Mouse (Mus musculus) kidney, adult 8-10 months (tissue): ENCODE measurements around the gene Pcgf5.
A peak's percentile ranks its signal among the peaks of the same experiment; 100 is the strongest.
"Not testable (repeated sequence)": the region's sequence is repeated elsewhere in the genome, so short reads cannot be mapped to it uniquely, and the experiment has no call there.

Experiments used
- DNase-seq, 2 experiments: peaks; one replicate each; pipeline ENCODE4 v3.0.0; 2022

Pcgf5 gene

DNA sequence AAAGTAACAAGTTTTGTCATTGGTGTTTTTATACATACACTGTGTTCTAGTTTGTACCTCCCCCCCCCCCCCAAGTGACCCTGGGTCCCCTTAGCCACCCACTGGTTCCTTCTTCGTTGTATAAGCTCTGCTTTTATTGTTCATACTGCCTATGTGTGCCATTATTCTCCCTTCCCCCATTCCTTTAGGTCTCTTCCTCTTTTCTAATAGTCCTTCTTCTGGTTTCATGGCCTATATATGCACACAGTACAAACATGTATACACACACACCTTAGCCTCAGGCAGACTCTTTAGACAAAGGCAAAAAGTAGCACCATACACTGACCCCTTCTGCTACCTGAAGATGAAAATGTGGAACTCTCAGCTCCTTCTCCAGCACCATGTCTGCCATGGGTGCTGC lies 42.6 kb downstream of the Pcgf5 start:
- no peak for DNase-seq

DNA sequence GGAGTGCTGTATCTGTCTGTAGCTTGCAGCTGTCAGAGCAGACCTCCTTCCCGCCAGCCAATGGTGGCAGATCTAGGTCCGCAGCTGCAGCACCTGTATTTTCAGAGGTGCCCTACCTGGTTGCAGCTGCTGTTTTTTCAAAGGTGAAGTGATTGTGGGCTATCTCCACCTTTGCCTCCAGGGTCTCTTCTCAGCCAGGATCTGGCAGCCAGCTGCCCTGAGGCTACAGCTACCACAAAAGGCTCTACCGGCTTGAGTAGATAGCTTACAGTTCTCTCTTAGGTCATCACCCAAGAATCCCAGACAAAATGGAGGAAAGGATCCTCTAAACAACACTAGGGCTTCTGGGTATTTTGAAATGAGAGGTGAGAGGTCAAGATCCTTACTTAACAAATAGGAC lies 50.4 kb downstream of the Pcgf5 start:
- DNase-seq: no peak

DNA sequence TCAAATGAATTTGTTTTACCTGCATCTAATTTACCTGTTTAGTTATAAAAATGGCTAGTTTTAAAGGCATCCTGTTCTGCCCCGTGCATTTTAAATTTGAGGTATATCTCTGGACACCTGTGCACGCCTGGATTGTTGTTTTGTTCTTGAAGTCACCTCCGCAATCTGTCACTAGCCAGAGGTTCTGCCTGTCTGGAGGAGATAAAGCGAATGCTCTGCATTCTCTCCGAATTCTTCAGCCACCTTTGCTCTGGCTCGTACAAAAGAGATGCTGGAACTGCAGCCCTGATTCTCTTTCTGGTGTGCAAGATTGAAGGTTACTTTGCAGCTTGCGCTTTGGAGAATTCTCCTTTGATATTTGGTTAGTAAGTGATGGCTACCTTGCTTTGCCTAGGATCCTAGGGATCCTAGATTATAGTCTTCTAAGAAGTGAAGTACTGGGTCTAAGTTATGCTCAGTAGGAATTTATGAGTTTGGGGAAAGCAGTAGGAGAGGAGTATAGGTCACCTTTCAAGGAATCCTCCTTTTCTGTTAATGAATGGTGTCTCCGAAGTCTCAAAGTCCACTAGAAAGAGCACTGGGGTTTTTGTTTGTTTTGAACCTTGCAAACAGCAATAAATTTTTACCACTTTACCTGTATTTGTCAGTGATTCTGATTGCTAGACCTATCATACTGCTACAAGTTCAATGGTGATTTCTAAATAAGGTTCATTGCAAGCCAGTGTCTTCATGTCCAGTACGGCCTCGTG lies 60.4 kb downstream of the Pcgf5 start:
- DNase-seq: peak; percentile 6 to 26

DNA sequence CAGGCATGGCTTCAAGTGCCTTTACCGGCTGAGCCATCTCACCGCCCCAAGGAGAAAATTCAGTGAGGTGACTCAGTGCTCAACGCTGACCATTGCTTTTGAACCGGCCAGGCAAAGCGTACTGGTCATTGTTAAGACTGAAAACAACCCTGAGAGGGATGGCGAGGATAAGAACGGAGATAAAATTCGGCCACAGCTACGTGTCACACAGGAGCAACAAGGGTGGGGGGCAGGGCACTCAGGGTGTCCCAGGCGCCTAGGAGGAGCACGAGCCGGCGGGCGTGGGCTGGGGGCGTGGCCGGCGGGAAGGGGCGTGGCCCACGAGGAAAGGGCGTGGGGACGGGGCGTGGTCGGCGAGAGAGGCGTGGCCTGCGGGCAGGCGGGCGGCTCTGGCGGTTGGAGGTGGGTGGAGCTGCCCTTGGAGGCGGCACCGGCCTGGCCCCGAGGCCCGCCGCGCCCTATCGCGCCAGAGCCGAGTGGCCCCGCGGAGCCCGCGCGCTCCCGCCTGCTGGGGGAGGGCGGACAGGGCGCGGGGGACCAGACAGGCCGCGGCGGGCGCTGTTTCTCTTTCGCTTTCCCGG lies 61.3 kb downstream of the Pcgf5 start:
- DNase-seq: peak; percentile 95 to 96

DNA sequence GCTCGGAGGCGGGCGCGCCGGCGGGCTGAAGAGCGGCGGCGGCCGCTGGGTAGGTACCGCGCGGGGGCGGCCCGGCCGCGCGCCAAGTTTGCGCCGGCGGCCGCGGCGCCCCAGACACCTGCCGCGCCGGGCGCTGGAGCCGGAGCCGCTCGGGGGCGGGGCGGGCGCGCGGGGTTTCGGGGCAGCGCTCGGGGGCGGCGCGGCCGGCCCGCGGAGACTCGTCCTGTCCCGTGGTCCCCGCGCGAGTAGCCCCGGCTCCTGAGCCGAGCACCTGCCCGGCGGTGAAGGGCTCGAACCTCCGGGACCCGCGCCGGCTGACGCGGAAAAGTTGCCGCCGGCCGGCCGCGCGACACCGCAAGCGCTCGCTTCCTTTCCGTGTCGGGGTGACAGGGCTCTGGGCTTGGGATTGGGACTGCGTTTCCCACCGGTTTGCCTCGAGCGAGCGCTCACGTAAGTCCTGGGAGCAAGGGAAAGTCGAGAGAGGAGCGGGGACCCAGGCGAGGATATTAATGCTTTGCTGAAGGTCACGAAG lies 61.8 kb downstream of the Pcgf5 start:
- DNase-seq: peak in 1 of 2 experiments; percentile 31

DNA sequence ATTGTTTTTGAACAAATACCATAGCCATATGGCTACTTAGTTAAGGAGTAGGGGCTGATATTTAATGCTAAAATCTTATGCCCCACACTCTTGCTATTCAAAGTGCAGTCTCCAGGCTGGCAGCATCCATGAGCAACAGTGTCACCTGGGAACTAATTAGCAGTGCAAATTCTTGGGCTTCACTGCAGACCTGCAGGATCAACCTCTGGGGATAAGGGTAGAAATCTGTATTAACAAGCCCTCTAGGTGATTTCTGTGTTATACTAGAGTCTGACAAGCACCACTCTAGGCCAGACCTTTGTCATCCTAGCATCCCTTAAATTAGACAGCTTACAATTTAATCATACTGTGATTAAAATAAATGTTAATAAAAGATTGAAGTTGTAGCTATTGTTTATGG lies 71.8 kb downstream of the Pcgf5 start:
- no peak for DNase-seq

DNA sequence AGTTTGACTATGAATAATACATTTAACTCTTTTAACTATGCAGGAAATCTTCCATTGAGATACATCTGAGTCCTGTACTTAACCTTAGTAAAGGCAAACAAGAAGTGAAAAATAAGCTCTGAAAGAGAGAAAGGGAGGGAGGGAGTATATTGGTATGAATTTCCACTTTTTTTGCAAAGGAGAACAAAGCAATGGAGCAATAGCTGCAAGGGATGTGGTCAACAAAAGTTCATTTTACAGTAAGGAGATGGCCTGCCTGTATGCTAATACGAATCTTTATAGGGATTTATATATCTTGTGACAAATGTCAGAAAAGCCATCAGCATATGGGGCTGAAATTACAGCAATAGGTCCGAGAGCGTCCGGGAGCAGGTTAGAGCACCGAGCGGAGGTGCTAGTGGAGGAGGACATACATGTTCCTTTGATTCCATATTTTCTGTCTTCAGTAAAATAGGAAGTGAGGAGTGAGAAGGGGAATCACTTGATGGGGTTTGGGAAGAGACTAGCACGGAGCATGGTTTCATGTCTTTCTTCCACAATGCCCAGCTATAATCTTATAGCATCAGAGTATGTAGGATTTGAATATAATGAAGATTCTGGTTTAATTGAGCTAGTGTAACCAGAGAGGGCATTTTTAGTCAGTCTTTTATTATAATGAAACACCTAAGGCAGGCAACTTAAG lies 79.2 kb downstream of the Pcgf5 start:
- no peak for DNase-seq

DNA sequence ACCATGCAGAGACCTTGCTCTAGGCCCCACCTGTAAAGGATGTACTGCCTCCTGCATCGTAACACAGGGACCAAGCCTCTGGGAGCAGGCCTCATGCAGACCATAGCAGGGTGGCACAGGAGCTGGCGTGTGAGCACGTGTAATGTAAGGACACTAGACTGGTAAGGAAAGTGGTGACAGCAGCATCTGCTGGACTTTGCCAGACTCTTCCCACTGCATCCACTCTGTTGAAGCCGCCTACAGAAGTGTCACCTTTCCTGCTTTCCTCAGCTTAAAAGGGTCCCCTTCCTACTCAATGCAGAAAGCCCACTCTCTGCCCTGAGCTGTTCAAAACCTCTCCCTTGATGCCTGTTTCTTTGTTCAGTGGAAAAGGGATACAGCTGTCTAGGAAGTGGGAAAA lies 80.0 kb downstream of the Pcgf5 start:
- no peak for DNase-seq

DNA sequence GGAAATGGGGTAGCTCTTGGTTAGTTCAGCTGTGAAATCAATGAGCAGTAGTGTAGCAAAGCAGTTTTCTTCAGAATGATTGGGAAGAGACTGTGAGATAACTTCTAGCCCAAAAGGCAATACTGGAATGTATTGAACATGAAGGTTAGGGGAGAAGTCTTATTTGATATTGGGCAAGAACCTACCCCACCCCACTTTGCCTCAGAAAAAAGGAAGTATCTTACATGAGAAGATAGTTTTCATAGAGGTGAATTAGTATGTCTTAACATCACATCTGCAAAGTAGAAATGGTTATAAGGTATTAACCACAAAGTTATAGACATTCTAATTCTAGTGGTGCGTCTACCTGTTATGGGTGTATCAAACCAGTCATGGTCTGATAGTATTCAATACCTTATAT lies 81.2 kb downstream of the Pcgf5 start:
- no peak for DNase-seq

DNA sequence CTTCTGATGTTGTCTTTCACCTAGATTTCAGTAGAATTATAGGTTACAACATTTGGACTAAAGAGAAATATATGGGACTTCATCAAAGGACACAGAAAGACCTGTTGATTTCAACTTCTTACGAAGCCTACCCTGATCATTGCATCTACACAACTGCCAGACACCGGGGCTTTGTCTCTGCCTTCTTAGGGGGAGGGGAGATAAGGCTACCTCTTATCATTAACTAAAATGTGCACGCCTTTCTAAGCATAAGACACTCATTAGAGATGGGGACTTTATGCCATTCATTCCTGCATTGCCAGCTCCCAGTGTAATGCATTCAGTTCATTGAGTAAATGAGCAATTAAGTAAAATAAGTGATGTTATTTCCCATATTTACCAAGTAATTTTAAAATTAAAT lies 85.1 kb downstream of the Pcgf5 start:
- DNase-seq: no peak

DNA sequence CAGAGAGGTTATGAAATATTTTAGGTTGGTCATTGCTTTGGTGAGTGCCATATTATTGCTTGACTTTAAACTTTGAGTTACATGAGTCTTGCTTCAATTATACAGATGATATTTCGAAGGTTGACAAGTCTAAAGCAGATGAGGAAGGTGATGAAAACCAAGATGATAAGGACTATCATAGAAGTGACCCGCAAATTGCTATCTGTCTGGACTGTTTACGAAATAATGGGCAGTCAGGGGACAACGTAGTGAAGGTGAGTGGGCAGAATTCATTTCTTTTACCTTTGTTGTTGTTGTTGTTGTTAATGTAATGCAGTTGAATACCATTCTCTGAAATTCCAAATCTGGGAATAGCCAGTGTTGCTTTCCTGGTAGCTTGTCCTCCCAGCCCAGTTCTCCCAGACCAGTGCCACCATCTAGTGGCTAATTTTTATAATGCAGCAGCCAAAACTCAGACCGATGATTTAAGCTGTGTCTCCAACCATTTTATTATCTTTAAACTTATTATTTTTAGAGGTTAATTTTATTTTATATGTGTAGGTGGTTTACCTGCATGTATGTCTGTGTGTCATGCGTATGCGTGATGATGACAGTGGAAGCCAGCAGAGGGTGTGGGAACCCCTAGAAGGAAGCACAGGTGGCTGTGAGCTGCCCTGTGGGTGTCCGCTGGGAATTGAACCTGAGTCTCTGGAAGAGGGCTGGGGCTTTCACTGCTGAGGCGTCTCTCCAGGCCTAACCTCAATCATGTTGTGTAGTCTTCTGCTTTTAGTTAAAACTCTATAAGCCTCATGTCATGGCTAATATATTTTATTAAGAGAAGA lies 92.0 kb downstream of the Pcgf5 start:
- peak; percentile 9 to 37 for DNase-seq

DNA sequence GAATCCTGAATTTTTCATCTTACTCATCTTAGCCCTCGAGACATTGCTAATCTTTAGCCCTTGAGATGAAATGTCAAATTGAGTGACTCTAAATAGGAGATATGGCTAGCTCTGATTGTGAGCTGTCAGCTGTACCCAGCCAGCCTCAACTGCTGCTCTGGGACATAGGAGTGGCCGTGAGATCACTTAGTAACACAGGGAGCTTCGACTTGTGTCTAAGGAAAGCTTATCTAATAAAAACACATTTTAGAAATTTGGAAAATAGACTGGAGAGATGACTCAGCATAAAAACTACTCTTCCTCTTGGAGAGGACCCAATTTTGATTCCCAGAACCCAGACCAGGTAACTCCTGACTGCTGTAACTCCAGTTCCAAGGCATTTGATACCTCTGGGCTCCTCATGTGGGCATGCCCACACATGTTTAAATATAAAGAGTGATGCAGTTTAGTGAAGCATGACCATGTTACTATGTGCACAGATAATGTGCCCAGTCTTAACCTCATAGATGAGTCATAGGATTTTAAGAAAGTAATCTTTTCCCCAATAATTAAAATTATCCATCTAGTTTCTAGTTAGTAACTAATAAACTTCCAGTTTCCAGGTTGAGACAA lies 103.0 kb downstream of the Pcgf5 start:
- no peak for DNase-seq

DNA sequence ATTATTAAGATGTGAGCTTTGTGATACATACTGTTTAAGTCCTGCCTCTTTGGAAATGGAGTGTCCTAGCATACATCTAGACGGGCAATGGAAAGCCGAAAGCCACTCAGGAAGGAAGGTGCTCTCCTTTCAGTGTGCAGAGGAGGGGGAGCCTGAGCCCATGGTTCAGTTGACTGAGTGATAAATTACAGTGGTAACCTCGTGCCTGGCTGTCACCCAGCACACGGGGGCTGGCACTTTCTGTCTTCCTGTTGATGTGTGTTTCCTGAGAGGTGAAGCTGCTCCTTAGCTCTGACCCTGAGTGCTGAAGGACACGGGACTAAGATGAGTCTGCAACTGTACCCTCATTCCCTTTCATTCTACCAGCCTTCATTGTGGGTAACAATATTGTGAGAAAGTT lies 103.6 kb downstream of the Pcgf5 start:
- DNase-seq: no peak

DNA sequence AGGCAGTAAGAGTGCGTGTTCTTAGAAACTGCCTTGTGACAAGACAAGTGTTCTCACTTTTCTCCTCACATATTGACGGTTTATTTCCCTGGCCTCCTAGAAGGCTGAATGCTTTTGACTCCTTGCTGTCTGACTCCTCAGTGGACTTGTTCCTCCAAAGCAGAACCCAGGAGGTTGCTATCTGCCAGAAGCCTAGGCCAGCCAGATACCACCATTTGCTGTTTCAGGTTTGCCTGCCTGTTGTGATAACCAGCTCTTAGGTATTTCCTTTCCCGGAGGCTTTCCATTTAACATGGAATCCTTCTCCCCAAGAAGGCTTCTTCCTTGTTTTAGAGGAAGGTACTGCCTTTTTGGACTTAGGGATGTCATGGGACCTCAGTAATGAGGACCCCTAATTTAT lies 104.1 kb downstream of the Pcgf5 start:
- not testable (repeated sequence) for DNase-seq

DNA sequence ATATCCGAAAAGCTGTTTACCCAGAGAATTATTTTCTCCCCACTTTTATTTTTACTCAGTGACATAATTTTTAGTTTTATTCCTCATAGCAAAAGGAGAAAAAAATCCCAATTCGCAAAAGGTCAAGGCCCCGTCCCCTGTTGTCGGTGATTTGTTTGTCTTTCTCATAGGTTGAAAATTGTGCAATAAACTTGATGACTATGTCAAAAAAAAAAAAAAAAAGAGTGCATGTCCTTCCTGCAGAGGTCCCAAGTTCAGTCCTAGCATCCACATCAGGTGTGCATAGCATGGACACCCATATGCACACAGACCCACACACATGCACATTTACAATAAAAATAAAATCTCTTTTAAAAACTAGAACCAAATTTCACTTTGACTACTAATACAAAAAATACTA lies 105.3 kb downstream of the Pcgf5 start:
- no peak for DNase-seq

DNA sequence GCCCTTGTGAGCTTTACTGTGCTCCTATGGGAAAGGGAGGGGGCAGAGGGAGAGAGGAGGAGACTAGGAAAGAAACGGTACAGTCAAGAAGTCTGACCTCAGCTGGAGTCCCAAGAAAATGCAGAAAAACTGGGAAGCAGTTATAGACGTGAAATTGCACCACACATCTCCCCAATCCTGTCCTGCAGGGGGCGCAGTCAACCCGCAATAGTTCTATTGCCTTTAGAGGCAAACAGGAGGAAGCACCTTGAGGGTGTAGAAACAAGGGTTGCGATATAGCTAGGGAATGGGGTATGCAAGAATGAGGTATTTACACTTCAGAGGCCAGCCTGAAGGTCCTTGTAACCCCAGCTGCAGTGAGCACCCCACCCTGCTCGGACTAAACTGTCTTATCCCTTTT lies 122.0 kb downstream of the Pcgf5 start:
- DNase-seq: peak; percentile 15 to 72

DNA sequence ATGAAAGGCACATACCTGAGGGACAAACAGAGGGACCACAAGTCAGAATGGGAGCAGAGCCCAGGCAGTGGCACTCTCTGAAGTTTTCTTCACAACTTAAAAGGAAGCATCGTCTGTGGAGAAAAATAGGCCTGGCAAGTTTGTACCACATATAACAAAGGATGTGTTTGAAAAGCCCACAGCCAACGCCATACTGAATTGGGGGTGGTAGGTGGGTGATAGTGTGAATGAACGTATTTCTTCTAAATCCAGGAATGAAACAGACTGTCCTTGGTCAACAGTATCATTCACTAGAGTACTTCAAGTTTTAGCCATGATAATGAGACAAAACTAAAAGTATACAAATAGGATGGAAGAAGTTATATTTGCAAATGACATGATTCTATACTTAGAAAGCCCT lies 123.2 kb downstream of the Pcgf5 start:
- DNase-seq: no peak

DNA sequence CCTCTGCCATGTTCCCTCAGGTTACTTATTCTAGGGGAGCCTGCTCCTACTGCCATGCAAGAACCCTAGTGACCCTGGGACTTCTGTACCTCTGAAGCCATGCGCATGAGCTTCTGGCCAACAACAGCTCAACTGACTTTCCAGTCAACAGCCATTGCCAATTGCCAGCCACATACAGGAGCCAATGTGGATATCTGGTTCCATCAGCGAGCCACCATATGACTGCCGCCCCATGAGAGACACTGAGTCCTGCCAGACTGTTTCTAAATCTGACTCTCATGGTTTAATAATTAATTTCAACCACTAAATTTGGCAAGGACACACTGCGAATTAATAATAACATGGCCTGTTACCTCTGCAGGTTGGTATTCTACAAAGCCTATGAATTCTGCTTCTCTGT lies 128.5 kb downstream of the Pcgf5 start:
- no peak for DNase-seq

DNA sequence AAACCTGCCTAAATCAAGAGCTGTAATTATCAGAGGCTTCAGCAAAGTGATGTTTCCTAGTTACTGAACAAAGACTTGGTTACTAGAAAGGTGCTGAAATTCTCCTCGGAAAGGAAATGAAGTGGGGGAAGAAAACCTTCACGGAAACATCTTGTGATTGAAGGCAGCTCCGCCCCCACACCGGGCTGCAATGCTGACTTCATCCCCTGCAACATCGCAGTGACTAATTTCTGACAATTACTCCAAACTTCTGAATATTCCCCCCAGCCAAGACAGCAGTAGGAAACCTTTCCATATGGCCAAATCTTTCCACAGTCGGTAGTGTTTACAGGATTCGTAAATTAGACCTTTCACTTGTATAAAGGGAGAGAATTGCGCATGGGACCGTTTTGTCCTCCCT lies 129.0 kb downstream of the Pcgf5 start:
- no peak for DNase-seq

DNA sequence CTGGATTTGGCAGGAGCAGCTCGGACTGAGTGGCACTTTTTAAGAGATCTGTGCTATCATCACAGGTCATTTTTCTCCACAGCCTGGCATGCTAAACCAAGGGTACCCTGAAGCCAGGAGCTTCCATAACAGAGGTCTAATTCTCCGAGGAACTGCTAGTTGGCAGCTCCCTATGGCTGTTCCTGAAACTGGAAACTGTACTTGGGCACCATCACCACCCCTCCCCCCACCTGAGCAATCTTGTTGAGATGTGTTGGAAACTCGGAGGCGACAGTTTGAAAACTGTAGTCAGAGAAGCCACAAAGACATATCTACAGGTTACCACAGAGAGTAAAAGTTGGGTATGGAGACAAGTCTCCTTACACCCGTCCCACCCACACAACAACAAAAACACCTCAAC lies 129.6 kb downstream of the Pcgf5 start:
- no peak for DNase-seq

DNA sequence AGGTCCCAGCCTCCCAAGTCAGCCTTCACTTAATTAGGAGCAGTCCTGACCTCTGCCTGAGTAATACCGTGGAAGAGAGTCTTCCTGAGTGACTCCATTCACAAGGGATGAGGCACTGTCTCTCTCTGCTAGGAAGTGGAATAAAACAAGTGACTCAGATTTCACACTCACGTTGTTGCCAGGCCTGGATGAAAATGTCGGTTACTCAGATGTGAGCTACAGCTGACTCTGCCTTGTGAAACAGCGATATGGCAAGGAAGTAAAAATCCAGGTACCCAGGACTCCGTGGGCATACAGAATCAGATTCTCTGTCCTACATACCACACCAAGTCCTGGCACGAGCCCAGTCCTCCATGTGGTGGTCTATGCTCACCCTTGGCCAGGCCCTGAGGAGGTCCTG lies 142.8 kb downstream of the Pcgf5 start:
- DNase-seq: no peak

DNA sequence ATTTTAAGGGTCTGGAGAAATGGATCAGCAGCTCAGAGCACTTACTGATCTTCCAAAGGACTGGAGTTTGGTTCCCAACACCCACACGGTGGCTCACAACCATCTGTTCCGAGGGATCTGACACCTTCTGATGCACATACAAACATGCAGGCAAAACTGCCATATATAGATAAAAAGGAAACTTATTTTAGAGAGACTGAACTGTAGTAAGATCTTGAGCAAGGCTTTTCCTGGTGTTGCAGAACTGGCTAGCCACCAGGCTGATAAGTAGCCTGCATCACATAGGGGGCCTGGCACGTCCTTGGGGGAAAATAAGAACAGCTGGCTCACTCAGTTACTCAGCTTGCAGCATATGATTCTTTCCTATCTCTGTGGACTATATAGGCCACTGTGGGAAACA lies 147.4 kb downstream of the Pcgf5 start:
- DNase-seq: no peak

DNA sequence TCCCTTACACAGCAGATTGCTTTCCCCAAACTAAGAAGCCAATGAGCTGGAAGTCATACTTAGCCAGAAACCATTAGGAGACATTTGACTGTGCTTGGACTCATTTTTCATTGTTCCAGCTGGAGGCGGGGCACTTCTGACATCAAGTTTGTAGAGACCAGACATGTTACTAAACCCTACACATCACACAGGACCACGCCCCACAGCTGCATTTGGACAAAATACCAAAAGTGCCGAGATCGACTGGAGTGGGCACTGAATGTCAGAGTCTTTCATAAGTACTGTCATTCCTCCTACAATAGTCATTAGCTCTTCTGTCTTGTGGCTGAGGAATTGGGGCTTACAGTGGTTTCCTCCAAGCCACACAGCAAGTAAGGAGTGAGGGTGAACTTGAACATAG lies 148.4 kb downstream of the Pcgf5 start:
- no peak for DNase-seq
